Mouse (Mus musculus): ENCODE measurements at regions not wholly inside any gene's neighbourhood (a gene's known extent, or its start where the extent isn't known, plus 50 kb on each side); places are given as distances from the start of the nearest gene placed in this dataset.
A peak's percentile ranks its signal among the peaks of the same experiment; 100 is the strongest.

GRCm38 (mm10) chr2:103864254-103864653, 66.8 kb upstream of the Caprin1 start:
- H3K36me3 ChIP-seq (ENCODE audit: control insufficient read depth, insufficient read depth, low read length) = no peaks in the 10 kb centered on the region
- no peaks in the 10 kb centered on the region for H3K27me3 ChIP-seq (ENCODE audit: control insufficient read depth, insufficient read depth, low read length)
- H3K9ac ChIP-seq (ENCODE audit: low read depth, low read length) = no peak overlapping the region
- H3K79me2 ChIP-seq (replicated peaks; ENCODE audit: control insufficient read depth, insufficient read depth, low read length) = no peaks in the 10 kb centered on the region
- no peak overlapping the region for H3K4me3 ChIP-seq
- no peak overlapping the region for H3K27ac ChIP-seq
- no peaks in the 10 kb centered on the region for H3K4me1 ChIP-seq (ENCODE audit: control insufficient read depth, insufficient read depth, low read length)
- intact Hi-C loops (cut with DNase I) = loop anchor here (2.0 to 10.0 kb wide), 2 partner anchors 13 to 79 kb away; no protein-coding TSS in a partner anchor
- no peak for DNase-seq
- TF ChIP-seq EP300 (IDR thresholded peaks at IDR 0.05; ENCODE audit: insufficient read depth, low read depth, low read length) = no peak
- no peak for TF ChIP-seq POLR2A (IDR thresholded peaks at IDR 0.05; ENCODE audit: insufficient read depth, low read depth, low read length)
- WGBS = 66% methylated on average over 2 of the region's 2 CpGs

DNA sequence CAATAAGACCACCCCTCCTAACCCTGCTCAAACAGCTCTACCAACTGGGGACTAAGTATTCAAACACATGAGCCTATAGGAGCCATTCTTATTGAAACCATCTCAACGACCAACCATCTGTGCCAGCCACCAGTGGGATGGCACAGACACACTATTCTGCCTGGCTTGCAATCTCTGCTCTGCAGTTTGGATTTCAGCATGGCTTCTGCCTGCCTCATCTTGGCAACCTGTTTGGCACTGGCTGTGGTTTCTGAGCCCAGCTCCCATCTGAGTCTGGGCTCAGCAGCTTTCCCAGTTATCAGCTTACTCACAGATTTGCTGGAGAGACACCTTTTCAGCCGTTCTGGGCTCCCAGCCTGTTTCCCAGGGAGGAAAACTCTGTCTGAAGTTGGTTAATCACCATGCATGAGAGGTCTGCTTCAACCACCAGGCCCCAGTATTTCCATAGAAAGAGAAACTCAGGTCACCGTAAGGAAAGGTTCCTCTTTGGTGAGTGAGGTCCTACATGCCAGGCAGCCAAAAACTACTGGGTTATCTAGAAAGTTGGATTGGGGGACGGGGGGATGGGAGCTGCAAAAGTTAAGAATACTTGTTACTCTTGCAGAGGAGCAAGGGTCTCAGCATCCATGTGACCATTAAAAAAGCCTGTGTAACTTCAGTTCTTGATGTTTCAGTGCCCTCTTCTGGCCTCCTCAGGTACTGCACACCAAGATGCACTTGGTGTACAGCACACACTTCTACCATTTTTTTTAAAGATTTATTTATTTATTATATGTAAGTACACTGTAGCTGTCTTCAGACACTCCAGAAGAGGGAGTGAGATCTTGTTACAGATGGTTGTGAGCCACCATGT, 68.1 kb upstream of the Caprin1 start:
- peak; percentile 38 to 66 for DNase-seq
- no peak overlapping the region for H3K27ac ChIP-seq
- no peaks in the 10 kb centered on the region for H3K36me3 ChIP-seq (ENCODE audit: control insufficient read depth, insufficient read depth, low read length)
- H3K4me3 ChIP-seq = no peak overlapping the region
- H3K27me3 ChIP-seq (ENCODE audit: control insufficient read depth, insufficient read depth, low read length) = no peaks in the 10 kb centered on the region
- intact Hi-C loops (cut with DNase I) = loop anchor here (2.0 to 10.0 kb wide), 4 partner anchors 15 to 308 kb away; no protein-coding TSS in a partner anchor
- 74% methylated on average over 4 of the region's 4 CpGs for WGBS
- H3K4me1 ChIP-seq (ENCODE audit: control insufficient read depth, insufficient read depth, low read length) = no peaks in the 10 kb centered on the region
- H3K79me2 ChIP-seq (replicated peaks; ENCODE audit: control insufficient read depth, insufficient read depth, low read length) = no peaks in the 10 kb centered on the region
- TF ChIP-seq EP300 (IDR thresholded peaks at IDR 0.05; ENCODE audit: insufficient read depth, low read depth, low read length) (no peak), POLR2A (IDR thresholded peaks at IDR 0.05; ENCODE audit: insufficient read depth, low read depth, low read length) (no peak), CTCF (IDR thresholded peaks at IDR 0.05) (peak; percentile 89)
- no peak overlapping the region for H3K9ac ChIP-seq (ENCODE audit: low read depth, low read length)

GRCm38 (mm10) chr2:103867241-103867957, 70.0 kb upstream of the Caprin1 start:
- H3K9ac ChIP-seq (ENCODE audit: low read depth, low read length) = no peak overlapping the region
- H3K27ac ChIP-seq = no peak overlapping the region
- H3K79me2 ChIP-seq (replicated peaks; ENCODE audit: control insufficient read depth, insufficient read depth, low read length) = no peaks in the 10 kb centered on the region
- intact Hi-C loops (cut with DNase I) = loop anchor here (5.0 to 10.0 kb wide), 3 partner anchors 83 to 310 kb away; no protein-coding TSS in a partner anchor
- no peak for DNase-seq
- WGBS = 72% methylated on average over 14 of the region's 14 CpGs
- H3K27me3 ChIP-seq (ENCODE audit: control insufficient read depth, insufficient read depth, low read length) = no peaks in the 10 kb centered on the region
- no peak for TF ChIP-seq POLR2A (IDR thresholded peaks at IDR 0.05; ENCODE audit: insufficient read depth, low read depth, low read length)
- TF ChIP-seq EP300 (IDR thresholded peaks at IDR 0.05; ENCODE audit: insufficient read depth, low read depth, low read length) = no peak
- no peaks in the 10 kb centered on the region for H3K36me3 ChIP-seq (ENCODE audit: control insufficient read depth, insufficient read depth, low read length)
- peaks cover 1% of the 10 kb centered on the region; the same call in 1 of the 2 replicates for H3K4me1 ChIP-seq (ENCODE audit: control insufficient read depth, insufficient read depth, low read length)
- no peak overlapping the region for H3K4me3 ChIP-seq

GRCm38 (mm10) chr2:103867958-103868330, 70.5 kb upstream of the Caprin1 start:
- TF ChIP-seq POLR2A (IDR thresholded peaks at IDR 0.05; ENCODE audit: insufficient read depth, low read depth, low read length) (no peak), EP300 (IDR thresholded peaks at IDR 0.05; ENCODE audit: insufficient read depth, low read depth, low read length) (no peak), CTCF (IDR thresholded peaks at IDR 0.05) (no peak)
- Histone ChIP-seq H3K4me3 (no peak overlapping the region), H3K27ac (no peak overlapping the region), H3K36me3 (ENCODE audit: control insufficient read depth, insufficient read depth, low read length) (no peaks in the 10 kb centered on the region), H3K4me1 (ENCODE audit: control insufficient read depth, insufficient read depth, low read length) (peaks cover 1% of the 10 kb centered on the region; the same call in 1 of the 2 replicates), H3K27me3 (ENCODE audit: control insufficient read depth, insufficient read depth, low read length) (no peaks in the 10 kb centered on the region), H3K79me2 (replicated peaks; ENCODE audit: control insufficient read depth, insufficient read depth, low read length) (no peaks in the 10 kb centered on the region), H3K9ac (ENCODE audit: low read depth, low read length) (no peak overlapping the region)
- no peak for DNase-seq
- 88% methylated on average over 13 of the region's 13 CpGs for WGBS
- intact Hi-C loops (cut with DNase I) = loop anchor here (5.0 to 10.0 kb wide), 3 partner anchors 83 to 311 kb away; no protein-coding TSS in a partner anchor

GRCm38 (mm10) chr2:103868655-103869054, 71.2 kb upstream of the Caprin1 start:
- no peak overlapping the region for H3K4me3 ChIP-seq
- H3K79me2 ChIP-seq (replicated peaks; ENCODE audit: control insufficient read depth, insufficient read depth, low read length) = no peaks in the 10 kb centered on the region
- intact Hi-C loops (cut with DNase I) = loop anchor here (5.0 to 10.0 kb wide), 3 partner anchors 84 to 311 kb away; no protein-coding TSS in a partner anchor
- no peak for DNase-seq
- H3K36me3 ChIP-seq (ENCODE audit: control insufficient read depth, insufficient read depth, low read length) = no peaks in the 10 kb centered on the region
- H3K27me3 ChIP-seq (ENCODE audit: control insufficient read depth, insufficient read depth, low read length) = no peaks in the 10 kb centered on the region
- no peak overlapping the region for H3K27ac ChIP-seq
- TF ChIP-seq EP300 (IDR thresholded peaks at IDR 0.05; ENCODE audit: insufficient read depth, low read depth, low read length) = no peak
- TF ChIP-seq CTCF (IDR thresholded peaks at IDR 0.05) = no peak
- no peak for TF ChIP-seq POLR2A (IDR thresholded peaks at IDR 0.05; ENCODE audit: insufficient read depth, low read depth, low read length)
- WGBS = 52% methylated on average over 7 of the region's 7 CpGs
- H3K9ac ChIP-seq (ENCODE audit: low read depth, low read length) = no peak overlapping the region
- H3K4me1 ChIP-seq (ENCODE audit: control insufficient read depth, insufficient read depth, low read length) = peaks cover 1% of the 10 kb centered on the region; the same call in 1 of the 2 replicates

Data from heart, adult 2 months (tissue).